Mouse (Mus musculus): ENCODE measurements around the gene Ccdc50.

Ccdc50 gene

GRCm38 (mm10) chr16:27396951-27397350 is 8.3 kb downstream of the Ccdc50 start:
- no peak for DNase-seq

- DNase-seq: no peak
Observed at GRCm38 (mm10) chr16:27399026-27399718, 10.5 kb downstream of the Ccdc50 start.

- DNase-seq: no peak
Observed at GRCm38 (mm10) chr16:27399719-27400253, 11.1 kb downstream of the Ccdc50 start.

- no peak for DNase-seq
Observed at GRCm38 (mm10) chr16:27401579-27401978, 12.9 kb downstream of the Ccdc50 start.

- no peak for DNase-seq
Observed at GRCm38 (mm10) chr16:27404107-27404506, 15.4 kb downstream of the Ccdc50 start.

GRCm38 (mm10) chr16:27416937-27417584 is 28.4 kb downstream of the Ccdc50 start:
- DNase-seq: no peak

GRCm38 (mm10) chr16:27417632-27418031 is 29.0 kb downstream of the Ccdc50 start:
- no peak for DNase-seq

- DNase-seq: no peak
Observed at GRCm38 (mm10) chr16:27420982-27421381, 32.3 kb downstream of the Ccdc50 start.

GRCm38 (mm10) chr16:27435034-27435433 is 46.4 kb downstream of the Ccdc50 start:
- DNase-seq: no peak

GRCm38 (mm10) chr16:27443941-27444340 is 55.3 kb downstream of the Ccdc50 start:
- DNase-seq: no peak

GRCm38 (mm10) chr16:27449360-27449759 is 60.7 kb downstream of the Ccdc50 start:
- DNase-seq: no peak

- DNase-seq: no peak
Observed at GRCm38 (mm10) chr16:27450655-27451054, 62.0 kb downstream of the Ccdc50 start.

- DNase-seq: no peak
Observed at GRCm38 (mm10) chr16:27453396-27453795, 64.7 kb downstream of the Ccdc50 start.

- no peak for DNase-seq
Observed at GRCm38 (mm10) chr16:27453823-27454222, 65.2 kb downstream of the Ccdc50 start.

- peak; percentile 58 to 59 for DNase-seq
Observed at GRCm38 (mm10) chr16:27457273-27457672, 68.6 kb downstream of the Ccdc50 start.

- no peak for DNase-seq
Observed at GRCm38 (mm10) chr16:27468731-27469130, 80.1 kb downstream of the Ccdc50 start.

- no peak for DNase-seq
Observed at GRCm38 (mm10) chr16:27471389-27471788, 82.7 kb downstream of the Ccdc50 start.

GRCm38 (mm10) chr16:27483834-27484233 is 95.2 kb downstream of the Ccdc50 start:
- DNase-seq: no peak
